Mouse (Mus musculus) bone marrow macrophage, adult 2 months (primary cell): ENCODE measurements around the gene Rock2. TPM values are rescaled to one million over a fixed set of nuclear protein-coding genes. Genes with fewer than 3 reads are reported as not detected.
A peak's percentile ranks its signal among the peaks of the same experiment; 100 is the strongest.

ENCODE experiments used
- H3K27ac ChIP-seq: 2 replicates; pipeline ENCODE4 v1.5.1; 2012; ENCODE audit warnings: low read depth, low read length; ENCODE audit not compliant: insufficient read depth
- H3K4me1 ChIP-seq: 2 replicates; pipeline ENCODE4 v1.6.1; 2012; ENCODE audit warnings: low read length; ENCODE audit not compliant: control insufficient read depth, insufficient read depth
- H3K4me3 ChIP-seq: 2 replicates; pipeline ENCODE4 v1.5.1; 2012; ENCODE audit warnings: mild to moderate bottlenecking, low read length, moderate library complexity; ENCODE audit not compliant: insufficient read depth
- CTCF ChIP-seq: IDR thresholded peaks from 2 replicates; pipeline ENCODE4 v1.5.1; 2012; ENCODE audit warnings: low read depth, mild to moderate bottlenecking, low read length, moderate library complexity
- POLR2A ChIP-seq: IDR thresholded peaks from 2 replicates; pipeline ENCODE4 v1.6.1; 2012; ENCODE audit warnings: mild to moderate bottlenecking, low read depth, low read length, borderline replicate concordance
- polyA plus RNA-seq: library from polyadenylated mRNA; stranded (reverse); fragments of >200 nt; gene quantifications from 2 replicates; pipeline ENCODE4 v1.2.4, GENCODE M21; 2012; ENCODE audit not compliant: missing spikeins, insufficient read depth, insufficient read length

Gene Rock2
- polyA plus RNA-seq, 1 experiment, result 47.9 TPM

DNA sequence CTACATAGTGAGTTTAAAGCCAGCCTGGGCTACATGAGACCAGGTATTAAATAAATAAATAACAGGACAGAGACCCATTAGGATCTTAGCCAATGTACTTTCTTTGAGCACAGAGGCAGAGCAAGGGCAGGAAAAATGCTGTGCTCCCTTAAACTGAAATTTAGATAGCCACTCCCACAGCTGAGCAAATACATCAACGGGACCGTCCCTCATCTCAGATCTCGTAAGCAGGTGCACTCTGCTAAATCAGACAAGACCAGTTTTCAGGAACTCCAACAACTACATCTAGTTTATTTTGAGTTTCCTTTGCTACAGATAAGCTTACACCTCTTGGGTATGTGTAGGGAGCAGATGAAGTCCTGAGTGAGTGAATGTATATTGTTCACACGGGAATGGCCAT is 36.6 kb upstream of the Rock2 start:
- Histone ChIP-seq H3K4me3 (no peak overlapping the region), H3K4me1 (peaks cover 7% of the 10 kb centered on the region; the same call in 1 of the 2 replicates), H3K27ac (no peak overlapping the region)
- no peak for TF ChIP-seq POLR2A
- no peak for TF ChIP-seq CTCF

DNA sequence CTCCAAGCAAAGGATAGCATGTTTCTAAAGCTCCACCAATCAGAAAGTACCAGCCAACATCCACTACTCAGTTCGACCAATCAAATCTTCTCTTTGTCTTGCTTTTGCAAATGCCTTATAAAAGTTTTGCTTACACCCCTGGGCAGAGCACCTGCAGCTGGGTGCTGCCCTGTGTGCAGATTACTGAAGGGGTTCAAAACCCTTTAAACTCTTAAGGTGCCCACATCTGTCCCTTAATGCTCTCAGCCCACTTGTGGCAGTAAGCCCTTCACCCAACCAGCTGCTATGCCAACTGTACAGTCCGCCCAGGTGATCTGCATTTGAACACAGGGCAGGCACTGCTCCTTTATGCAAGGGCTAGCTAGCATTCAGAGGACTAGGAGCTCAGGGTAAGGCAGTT is 34.9 kb upstream of the Rock2 start:
- Histone ChIP-seq H3K4me3 (no peak overlapping the region), H3K4me1 (peaks cover 5% of the 10 kb centered on the region), H3K27ac (no peak overlapping the region)
- TF ChIP-seq POLR2A, result no peak
- TF ChIP-seq CTCF, result no peak

DNA sequence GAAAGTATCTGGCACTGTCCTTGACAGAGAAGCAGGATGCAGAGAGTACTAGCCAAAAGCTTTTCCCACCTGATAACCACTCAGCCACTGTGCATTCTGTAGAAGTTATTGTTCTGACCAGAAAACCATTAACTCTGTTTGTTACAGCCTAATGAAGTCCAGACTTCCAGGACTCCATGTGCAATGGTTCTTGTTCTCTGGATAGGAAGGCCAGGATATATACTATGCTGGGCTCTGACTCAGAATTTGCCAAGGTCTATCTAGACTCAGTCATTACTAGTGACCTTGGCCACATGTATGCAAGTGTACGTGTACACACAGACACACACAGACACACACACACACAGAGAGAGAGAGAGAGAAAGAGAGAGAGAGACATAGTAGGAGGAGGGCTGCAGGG is 34.2 kb upstream of the Rock2 start:
- H3K4me3 ChIP-seq, result no peak overlapping the region
- TF ChIP-seq POLR2A, result no peak
- H3K4me1 ChIP-seq, result peaks cover 10% of the 10 kb centered on the region
- no peak overlapping the region for H3K27ac ChIP-seq

- no peak for TF ChIP-seq CTCF
- H3K4me1 ChIP-seq, result peaks cover 12% of the 10 kb centered on the region
Measured at GRCm38 (mm10) chr12:16860961-16861360, 33.7 kb upstream of the Rock2 start.

GRCm38 (mm10) chr12:16864477-16864876 is 30.2 kb upstream of the Rock2 start:
- no peak overlapping the region for H3K27ac ChIP-seq
- TF ChIP-seq CTCF, result no peak
- no peak for TF ChIP-seq POLR2A
- no peak overlapping the region for H3K4me3 ChIP-seq
- H3K4me1 ChIP-seq, result peaks cover 31% of the 10 kb centered on the region

More at GRCm38 (mm10) chr12:16860961-16861360, 33.7 kb upstream of the Rock2 start:
- Histone ChIP-seq H3K27ac (no peak overlapping the region), H3K4me3 (no peak overlapping the region)

DNA sequence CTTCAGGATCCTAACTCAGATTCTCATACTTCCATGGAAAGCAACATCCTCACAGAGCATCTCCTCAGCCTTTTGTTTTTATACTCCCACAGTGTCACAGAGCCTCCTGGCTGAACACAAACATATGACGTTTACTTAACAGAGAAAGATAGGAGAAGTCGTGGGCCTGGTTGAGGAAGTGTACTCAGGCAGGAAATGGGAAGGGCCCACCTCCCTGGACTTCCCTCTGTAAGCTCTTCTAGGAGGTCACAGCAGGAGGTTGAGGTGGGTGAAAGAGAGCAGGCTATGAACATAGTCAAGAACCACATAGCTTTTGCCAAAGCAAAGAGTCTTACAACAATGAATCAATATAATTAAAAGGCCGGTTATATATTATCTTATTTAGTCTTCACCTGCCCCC is 28.8 kb upstream of the Rock2 start:
- peak overlapping the region; percentile 61 for H3K27ac ChIP-seq
- H3K4me1 ChIP-seq, result peaks cover 43% of the 10 kb centered on the region
- TF ChIP-seq POLR2A, result no peak
- TF ChIP-seq CTCF, result no peak
- H3K4me3 ChIP-seq, result no peak overlapping the region

DNA sequence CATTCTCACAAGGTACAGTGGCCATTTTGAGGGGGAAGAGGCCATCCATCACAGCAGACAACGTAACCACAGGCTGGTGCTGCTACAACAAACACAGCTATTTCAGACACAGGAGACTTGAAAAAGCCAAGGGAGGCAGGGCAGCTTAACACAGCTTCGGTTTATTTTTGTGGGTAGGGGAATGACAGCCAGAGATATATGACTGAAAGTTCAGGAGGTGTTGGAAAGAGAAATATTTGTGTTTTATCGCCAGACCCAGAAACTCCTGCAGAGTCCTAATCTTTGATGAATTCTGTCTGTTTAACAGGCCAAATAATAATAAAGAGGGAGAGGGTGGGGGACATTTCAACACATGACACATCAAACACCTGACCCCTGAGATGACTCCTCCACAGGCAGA is 28.2 kb upstream of the Rock2 start:
- TF ChIP-seq CTCF (no peak), POLR2A (no peak)
- Histone ChIP-seq H3K4me3 (no peak overlapping the region), H3K4me1 (peaks cover 44% of the 10 kb centered on the region), H3K27ac (0 out of 2 replicates have a peak overlapping the region, but pooled peaks have one; percentile 13)

DNA sequence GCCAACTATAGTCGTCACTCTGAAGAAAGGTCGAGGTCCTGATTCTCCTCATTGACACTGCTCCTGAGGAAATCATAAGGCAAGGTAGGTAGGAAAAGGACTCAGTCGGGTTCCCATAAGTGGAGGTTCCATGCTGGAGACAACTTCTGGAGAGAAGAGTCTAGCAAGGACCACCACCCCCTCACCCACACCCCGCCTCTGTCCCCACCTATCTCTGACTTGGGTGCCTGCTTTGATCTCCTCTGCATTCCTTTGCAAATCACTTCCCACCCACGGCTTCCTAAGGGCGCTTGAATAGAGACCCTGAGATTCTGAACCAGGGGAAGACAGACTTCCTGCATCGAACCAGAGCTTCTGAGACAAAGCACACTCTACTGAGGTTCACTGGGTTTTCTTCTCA is 27.4 kb upstream of the Rock2 start:
- no peak for TF ChIP-seq CTCF
- TF ChIP-seq POLR2A, result no peak
- H3K4me3 ChIP-seq, result no peak overlapping the region
- H3K27ac ChIP-seq, result no peak overlapping the region
- peaks cover 44% of the 10 kb centered on the region for H3K4me1 ChIP-seq

DNA sequence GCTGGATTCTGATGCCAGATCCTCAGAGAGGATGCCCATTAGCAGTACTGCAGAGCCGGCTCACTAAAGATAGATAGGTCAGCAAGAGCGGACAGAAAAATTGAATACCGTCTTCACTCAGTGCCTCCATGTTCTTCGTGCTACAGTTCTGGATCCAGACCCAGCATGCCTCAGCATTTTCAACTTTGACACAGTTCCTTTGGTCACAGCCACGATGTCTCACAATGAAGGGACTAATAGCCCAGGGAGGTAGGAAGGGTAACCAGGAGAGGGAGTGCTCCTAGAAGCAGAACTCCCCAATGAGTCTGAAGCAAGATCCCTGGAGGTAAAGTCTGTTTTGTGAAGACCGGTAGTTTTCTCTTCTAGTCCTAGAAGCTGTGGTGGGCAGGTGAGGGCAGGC is 26.1 kb upstream of the Rock2 start:
- TF ChIP-seq POLR2A (no peak), CTCF (0 out of 2 replicates have a peak, but pooled peaks have one; percentile 5)
- H3K4me3 ChIP-seq, result no peak overlapping the region
- H3K4me1 ChIP-seq, result peaks cover 50% of the 10 kb centered on the region
- no peak overlapping the region for H3K27ac ChIP-seq

- no peak overlapping the region for H3K27ac ChIP-seq
- TF ChIP-seq CTCF, result no peak
- no peak for TF ChIP-seq POLR2A
- H3K4me3 ChIP-seq, result no peak overlapping the region
- H3K4me1 ChIP-seq, result peaks cover 56% of the 10 kb centered on the region
Measured at GRCm38 (mm10) chr12:16869091-16869778, 25.5 kb upstream of the Rock2 start.

- no peak overlapping the region for H3K4me3 ChIP-seq
- TF ChIP-seq POLR2A (no peak), CTCF (no peak)
- H3K27ac ChIP-seq, result no peak overlapping the region
Measured at GRCm38 (mm10) chr12:16869870-16870404, 24.8 kb upstream of the Rock2 start.

More at GRCm38 (mm10) chr12:16869870-16870404, 24.8 kb upstream of the Rock2 start:
- H3K4me1 ChIP-seq, result peaks cover 56% of the 10 kb centered on the region
